9 mouse cellular contexts compared by ENCODE assay signal in genomic region chr5:136705532-136705931, GRCm38 (mm10). TPM values are rescaled to one million over a fixed set of nuclear protein-coding genes. Genes with fewer than 3 reads are reported as not detected.
DNase-seq lines count a peak whose midpoint lies in the region; ATAC-seq and TF ChIP-seq lines count a peak whose summit lies in the region.
"Had no signal": no experiment of that assay in that cellular context is flagged by ENCODE, and none has a peak within 500 bp of the region (broad histone marks: within the 10 kb centered on the region; RNA-seq: fewer than 3 reads in every experiment).

No protein-coding gene starts in this region.

- H3K9ac ChIP-seq in limb, embryonic 11.5 days (ENCODE audit: low read length): no peak overlapping the region
- no peak overlapping the region for H3K9ac ChIP-seq in CH12.LX (ENCODE audit: insufficient read depth, low read depth)
- H3K9ac ChIP-seq in stomach, postnatal 0 days (ENCODE audit: low read length): no peak overlapping the region

- no peaks in the 10 kb centered on the region for H3K27me3 ChIP-seq in limb, embryonic 11.5 days (ENCODE audit: control insufficient read depth, insufficient read depth, low read length)
- peaks cover 15% of the 10 kb centered on the region; the same call in 1 of the 2 replicates for H3K27me3 ChIP-seq in limb, embryonic 10.5 days (ENCODE audit: low read depth, poor library complexity, severe bottlenecking)
- H3K27me3 ChIP-seq in CH12.LX (replicated peaks): peaks cover 25% of the 10 kb centered on the region
- no peaks in the 10 kb centered on the region for H3K27me3 ChIP-seq in stomach, postnatal 0 days (ENCODE audit: control insufficient read depth, insufficient read depth, low read length)

- no peak for TF ChIP-seq RAD21 in CH12.LX (IDR thresholded peaks at IDR 0.05; ENCODE audit: low read depth, low read length)

- no peaks in the 10 kb centered on the region for H3K9me3 ChIP-seq in limb, embryonic 11.5 days (ENCODE audit: control insufficient read depth, low read length)
- no peaks in the 10 kb centered on the region for H3K9me3 ChIP-seq in limb, embryonic 10.5 days (replicated peaks)
- H3K9me3 ChIP-seq in CH12.LX (replicated peaks; ENCODE audit: low read length): peaks cover 8% of the 10 kb centered on the region
- H3K9me3 ChIP-seq in stomach, postnatal 0 days (ENCODE audit: control insufficient read depth, low read length): no peaks in the 10 kb centered on the region

- no peak for TF ChIP-seq EP300 in CH12.LX (IDR thresholded peaks at IDR 0.05; ENCODE audit: low read length)
- no peak for TF ChIP-seq EP300 in stomach, postnatal 0 days (optimal IDR thresholded peaks at IDR 0.05)

- no peak for TF ChIP-seq POLR2A in CH12.LX (IDR thresholded peaks at IDR 0.05; ENCODE audit: low read depth, low read length)

- 94% methylated on average over 3 of the region's 3 CpGs for WGBS in limb, embryonic 11.5 days
- 95% methylated on average over 3 of the region's 3 CpGs for WGBS in limb, embryonic 10.5 days
- 96% methylated on average over 3 of the region's 3 CpGs for WGBS in stomach, postnatal 0 days

- H3K27ac ChIP-seq in limb, embryonic 11.5 days (replicated peaks; ENCODE audit: low read depth, low read length): no peak overlapping the region
- no peak overlapping the region for H3K27ac ChIP-seq in limb, embryonic 10.5 days
- H3K27ac ChIP-seq in CH12.LX (ENCODE audit: insufficient read depth, low read depth): no peak overlapping the region
- H3K27ac ChIP-seq in stomach, postnatal 0 days (replicated peaks): no peak overlapping the region

- no peaks in the 10 kb centered on the region for H3K79me2 ChIP-seq in CH12.LX (replicated peaks; ENCODE audit: control insufficient read depth, extremely low read depth, insufficient read depth, poor library complexity, severe bottlenecking)

- no peak for ATAC-seq in limb, embryonic 11.5 days (ENCODE audit: insufficient number of reproducible peaks, low FRiP score, low TSS enrichment, low read depth)
- no peak for ATAC-seq in stomach, postnatal 0 days (ENCODE audit: low FRiP score, low TSS enrichment)

- H3K4me1 ChIP-seq in limb, embryonic 11.5 days (ENCODE audit: control insufficient read depth, insufficient read depth, low read length): no peaks in the 10 kb centered on the region
- peaks cover 15% of the 10 kb centered on the region for H3K4me1 ChIP-seq in limb, embryonic 10.5 days
- H3K4me1 ChIP-seq in CH12.LX (ENCODE audit: control insufficient read depth in 1 of 2, insufficient read depth in 2 of 2): peaks cover 2 to 6% of the 10 kb centered on the region in 2 experiments; a peak in 2 of 4 replicates
- no peaks in the 10 kb centered on the region for H3K4me1 ChIP-seq in stomach, postnatal 0 days (replicated peaks; ENCODE audit: control insufficient read depth, insufficient read depth)

- DNase-seq in limb, embryonic 11.5 days (ENCODE audit: low spot score): peak; percentile 34
- DNase-seq in limb, embryonic 10.5 days (ENCODE audit: low spot score): no peak
- DNase-seq in CH12.LX (ENCODE audit: extremely low read depth) (no peak), NIH3T3 (ENCODE audit: low read depth) (peak; percentile 26)
- no peak for DNase-seq in stomach, postnatal 0 days (ENCODE audit: low spot score)
- DNase-seq in neural tube, embryonic 10.5 days (ENCODE audit: extremely low spot score, low spot score): no peak
- DNase-seq in spleen, adult 12 weeks (ENCODE audit: low spot score): no peak
- DNase-seq: adrenal gland, postnatal 14 days had no signal

- dilution Hi-C loops in CH12.LX (cut with MboI; ENCODE audit: extremely low pct_ligation_motif_present, extremely low pct_unique_long_range_greater_than_20kb, low sequenced_read_pairs): no loop called here

- H3K4me2 ChIP-seq in limb, embryonic 11.5 days (ENCODE audit: low read depth, severe bottlenecking): no peak overlapping the region
- H3K4me2 ChIP-seq in CH12.LX (ENCODE audit: insufficient read depth, low read depth, poor library complexity, severe bottlenecking): no peak overlapping the region
- H3K4me2 ChIP-seq in stomach, postnatal 0 days (replicated peaks; ENCODE audit: low read depth): no peak overlapping the region

- in situ Hi-C loops in CH12.LX (cut with MboI; ENCODE audit: low pct_ligation_motif_present, low pct_unique_long_range_greater_than_20kb, low sequenced_read_pairs): no loop called here

- H3K4me3 ChIP-seq in limb, embryonic 11.5 days (ENCODE audit: low read depth, low read length): no peak overlapping the region
- H3K4me3 ChIP-seq in limb, embryonic 10.5 days: no peak overlapping the region
- no peak overlapping the region for H3K4me3 ChIP-seq in CH12.LX (replicated peaks in 1 of 3; ENCODE audit: low read depth in 2 of 3, low read length in 2 of 3, poor library complexity in 1 of 3)
- no peak overlapping the region for H3K4me3 ChIP-seq in stomach, postnatal 0 days (ENCODE audit: low read depth, low read length)

- H3K36me3 ChIP-seq in limb, embryonic 11.5 days (ENCODE audit: control insufficient read depth, insufficient read depth, low read length): no peaks in the 10 kb centered on the region
- no peaks in the 10 kb centered on the region for H3K36me3 ChIP-seq in limb, embryonic 10.5 days
- H3K36me3 ChIP-seq in CH12.LX (replicated peaks in 1 of 2; ENCODE audit: control insufficient read depth in 1 of 2, insufficient read depth in 1 of 2, low read length in 1 of 2): no peaks in the 10 kb centered on the region
- no peaks in the 10 kb centered on the region for H3K36me3 ChIP-seq in stomach, postnatal 0 days (ENCODE audit: control insufficient read depth, insufficient read depth, low read length)

- peak; percentile 46 to 49 for TF ChIP-seq CTCF in CH12.LX (conservative IDR thresholded peaks at IDR 0.05 in 1 of 2, IDR thresholded peaks at IDR 0.05 in 1 of 2; ENCODE audit: low read depth in 2 of 2, low read length in 2 of 2)
- TF ChIP-seq CTCF in stomach, postnatal 0 days (IDR thresholded peaks at IDR 0.05; ENCODE audit: low read depth): peak; percentile 55

TF ChIP-seq in CH12.LX, 34 proteins besides CTCF, POLR2A, EP300 and RAD21:
- TF ChIP-seq BHLHE40 (IDR thresholded peaks at IDR 0.05; ENCODE audit: low read depth, low read length): no peak
- no peak for TF ChIP-seq JUND (conservative IDR thresholded peaks at IDR 0.05; ENCODE audit: low read depth, low read length)
- TF ChIP-seq USF2 (conservative IDR thresholded peaks at IDR 0.05; ENCODE audit: low read depth, low read length): no peak
- TF ChIP-seq MAFK (IDR thresholded peaks at IDR 0.05; ENCODE audit: insufficient replicate concordance, low read length): no peak
- TF ChIP-seq ETS1 (conservative IDR thresholded peaks at IDR 0.05; ENCODE audit: low read depth, low read length): no peak
- TF ChIP-seq JUN (IDR thresholded peaks at IDR 0.05; ENCODE audit: insufficient read depth, low read depth, low read length): no peak
- no peak for TF ChIP-seq USF1 (IDR thresholded peaks at IDR 0.05; ENCODE audit: low read depth, low read length)
- no peak for TF ChIP-seq ELF1 (IDR thresholded peaks at IDR 0.05; ENCODE audit: low read depth, low read length)
- TF ChIP-seq UBTF (IDR thresholded peaks at IDR 0.05; ENCODE audit: low read depth, low read length): no peak
- no peak for TF ChIP-seq SIN3A (IDR thresholded peaks at IDR 0.05; ENCODE audit: low read length)
- no peak for TF ChIP-seq MXI1 (IDR thresholded peaks at IDR 0.05; ENCODE audit: low read depth, low read length)
- TF ChIP-seq NRF1 (IDR thresholded peaks at IDR 0.05; ENCODE audit: low read depth, low read length): no peak
- no peak for TF ChIP-seq ZMIZ1 (IDR thresholded peaks at IDR 0.05; ENCODE audit: low read depth, low read length)
- TF ChIP-seq MYC (IDR thresholded peaks at IDR 0.05; ENCODE audit: low read depth, low read length): no peak
- TF ChIP-seq POLR2AphosphoS2 (IDR thresholded peaks at IDR 0.05; ENCODE audit: low read depth, low read length): no peak
- TF ChIP-seq HCFC1 (IDR thresholded peaks at IDR 0.05; ENCODE audit: low read depth, low read length): no peak
- no peak for TF ChIP-seq RCOR1 (conservative IDR thresholded peaks at IDR 0.05; ENCODE audit: low read depth, low read length)
- no peak for TF ChIP-seq ZKSCAN1 (IDR thresholded peaks at IDR 0.05; ENCODE audit: borderline replicate concordance, low read depth, low read length)
- TF ChIP-seq MAZ (IDR thresholded peaks at IDR 0.05; ENCODE audit: low read depth, low read length): no peak
- no peak for TF ChIP-seq KAT2A (IDR thresholded peaks at IDR 0.05; ENCODE audit: insufficient replicate concordance, low read length)
TF ChIP-seq in CH12.LX: peak in this region for 0.

RNA-seq across cellular contexts. Expression of gene Myl10, which starts 12.6 kb away (rescaled TPM):
- polyA plus RNA-seq in limb, embryonic 11.5 days (2014; fragmentation: Nextera tagmentation; extraction: Ambion mirVana): not detected in 2 replicates
- polyA plus RNA-seq in limb, embryonic 10.5 days (2016; fragmentation: Nextera tagmentation; extraction: Ambion mirVana): not detected in 2 replicates
- total RNA-seq in CH12.LX (2012; rRNA removed): not detected in 2 replicates
- total RNA-seq in CH12.LX (2014; rRNA removed): not detected in 2 replicates
- polyA plus RNA-seq in CH12.LX (2012; ENCODE audit: insufficient read length, low read depth): not detected in 2 replicates
- not detected in 2 replicates for polyA plus RNA-seq in stomach, postnatal 0 days (2015; fragmentation: Nextera tagmentation; extraction: Ambion mirVana)
- total RNA-seq: adrenal gland, postnatal 14 days had no signal
- polyA plus RNA-seq: liver, embryonic 16.5 days had no signal

Comparison
In these comparisons a context has a peak if more than half of its experiments do, and no peak if none do; other contexts are left out.
1. DNase-seq: peak in limb, embryonic 11.5 days (single experiment) and NIH3T3 (single experiment); none in limb, embryonic 10.5 days (single experiment), CH12.LX (single experiment), stomach, postnatal 0 days (single experiment), neural tube, embryonic 10.5 days (single experiment) and spleen, adult 12 weeks (single experiment).